Mouse (Mus musculus) limb, embryonic 12.5 days (tissue): Measurements from ENCODE around the gene Samd11. TPM values are rescaled to one million over a fixed set of nuclear protein-coding genes. Genes with fewer than 3 reads are reported as not detected.

Experiments
- microRNA-seq: library from miRNA; unstranded; fragments of <30 nt; microRNA quantifications from one replicate; pipeline ENCODE4, GENCODE M21; 2017
- polyA plus RNA-seq: library from polyadenylated mRNA; unstranded; fragments of >200 nt; fragmentation: Nextera tagmentation; extraction: Ambion mirVana; gene quantifications from 2 replicates; pipeline ENCODE4 v1.2.1, GENCODE M21; 2016

The Samd11 gene
- polyA plus RNA-seq, 1 experiment from 2014 or later, result 0.50 TPM

Small RNAs within 50 kb of the gene (microRNA-seq; reads per million reads assigned to microRNA genes)
- 6.0 reads per million, percentile 18 among the genes with 10 or more reads in this experiment for gene Mir7658

Other genes with a start within 250 kb of the Samd11 start
- gene Tnfrsf4, start 241.8 kb downstream of the Samd11 start, polyA plus RNA-seq, result 0.84 and 0.92 TPM in 2 replicates
- 1.8 and 1.9 TPM in 2 replicates for gene Tnfrsf18, start 229.5 kb downstream of the Samd11 start, polyA plus RNA-seq
- gene Ttll10, start 196.2 kb downstream of the Samd11 start, polyA plus RNA-seq, result 0.58 and 1.3 TPM in 2 replicates
- gene 9430015G10Rik, start 145.7 kb downstream of the Samd11 start, polyA plus RNA-seq, result 59.9 and 63.1 TPM in 2 replicates
- gene Rnf223, start 125.1 kb downstream of the Samd11 start, polyA plus RNA-seq, result 0.63 and 0.86 TPM in 2 replicates
- 78.4 and 84.1 TPM in 2 replicates for gene Agrn, start 58.2 kb downstream of the Samd11 start, polyA plus RNA-seq
- gene Isg15, start 54.8 kb downstream of the Samd11 start, polyA plus RNA-seq, result 0.40 and 0.95 TPM in 2 replicates
- 1.8 TPM in 2 replicates for gene AW011738, start 52.4 kb downstream of the Samd11 start, polyA plus RNA-seq
- gene Perm1, start 39.8 kb downstream of the Samd11 start, polyA plus RNA-seq, result 0.45 and 0.66 TPM in 2 replicates
- gene Plekhn1, start 20.8 kb downstream of the Samd11 start, polyA plus RNA-seq, result 29.2 and 32.8 TPM in 2 replicates
- gene Noc2l, start 19.6 kb downstream of the Samd11 start, polyA plus RNA-seq, result 94.1 and 96.3 TPM in 2 replicates
- not detected in 2 replicates for gene Vmn2r-ps159, start 75.4 kb upstream of the Samd11 start, polyA plus RNA-seq